Mouse (Mus musculus): ENCODE measurements around the gene Sorbs1.

DNA sequence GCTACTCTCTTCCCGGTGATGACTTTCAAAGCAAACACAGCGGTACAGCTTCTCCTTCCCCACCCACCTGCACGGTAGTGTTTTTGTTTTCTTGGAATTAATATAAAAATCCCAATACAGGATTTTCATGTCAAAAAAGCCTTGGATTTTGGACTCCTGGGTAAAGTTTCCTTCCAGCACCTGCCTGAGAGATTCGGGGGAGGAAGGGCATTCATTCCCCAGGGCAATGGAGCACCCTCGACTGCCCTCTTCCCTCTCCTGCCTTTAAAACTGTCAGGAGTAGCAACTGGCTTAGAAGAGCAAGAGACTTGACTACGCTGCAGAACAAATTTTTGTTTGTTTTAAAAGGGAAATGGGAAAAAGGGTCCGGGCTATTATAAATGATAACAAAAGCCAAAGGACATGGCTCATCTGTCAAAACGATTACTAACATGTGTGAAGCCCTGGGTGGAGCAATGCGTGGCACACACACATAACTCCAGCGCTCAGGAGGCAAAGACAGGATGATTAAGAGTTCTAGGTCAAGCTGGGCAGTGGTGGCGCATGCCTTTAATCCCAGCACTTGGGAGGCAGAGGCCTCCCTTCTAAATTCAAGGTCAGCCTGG lies 113.1 kb downstream of the Sorbs1 start:
- TF ChIP-seq CTCF (conservative IDR thresholded peaks at IDR 0.05; ENCODE audit: low read length) (no peak), NANOG (IDR thresholded peaks at IDR 0.05; ENCODE audit: borderline replicate concordance, low read length) (no peak)

Measured in E14TG2a.4 (cell line).